Mouse (Mus musculus) brown adipose tissue, adult 24 weeks (tissue): ENCODE data around the gene Zfp799. TPM values are rescaled to one million over a fixed set of nuclear protein-coding genes. Genes with fewer than 3 reads are reported as not detected.

Source experiments
- H3K27ac ChIP-seq: fragments of 200-500 bp; replicated peaks from 2 replicates; pipeline ENCODE4 v1.5.1; 2012; ENCODE audit warnings: low read depth, mild to moderate bottlenecking, low read length
- H3K4me1 ChIP-seq: fragments of 200-500 bp; 2 replicates; pipeline ENCODE4 v1.6.1; 2012; ENCODE audit warnings: low read length, mixed read lengths; ENCODE audit not compliant: control insufficient read depth, insufficient read depth, insufficient read length
- H3K4me3 ChIP-seq: fragments of 200-500 bp; 2 replicates; pipeline ENCODE4 v1.5.1; 2012; ENCODE audit warnings: low read depth, mild to moderate bottlenecking, low read length, moderate library complexity; ENCODE audit not compliant: insufficient read depth
- polyA plus RNA-seq: library from polyadenylated mRNA; stranded (reverse); fragments of >200 nt; gene quantifications from 2 replicates; pipeline ENCODE4 v1.2.4, GENCODE M21; 2012; ENCODE audit not compliant: missing spikeins, insufficient read depth, insufficient read length

Zfp799 gene
- polyA plus RNA-seq, 1 experiment: 3.4 TPM

DNA sequence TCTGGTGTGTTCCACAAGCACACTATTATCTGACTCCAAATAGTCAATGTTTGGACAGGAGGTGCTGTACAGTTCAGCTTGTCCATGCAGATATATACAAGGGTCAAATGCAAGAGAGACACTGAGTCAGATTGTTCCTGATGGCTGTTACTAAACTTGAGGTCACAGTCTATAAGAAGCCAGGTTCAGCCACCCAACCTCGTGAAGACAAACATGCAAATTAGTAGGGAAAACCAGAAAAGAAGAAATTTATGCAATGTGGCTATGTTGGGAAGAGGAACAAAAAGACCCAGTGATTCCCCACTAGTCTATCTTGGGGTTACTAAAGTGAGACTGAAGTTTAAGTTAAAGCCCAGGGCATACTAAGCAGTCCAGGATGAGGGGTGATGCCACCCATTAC, 19.4 kb downstream of the Zfp799 start:
- no peaks in the 10 kb centered on the region for H3K4me1 ChIP-seq
- H3K27ac ChIP-seq: no peak overlapping the region
- H3K4me3 ChIP-seq: no peak overlapping the region

DNA sequence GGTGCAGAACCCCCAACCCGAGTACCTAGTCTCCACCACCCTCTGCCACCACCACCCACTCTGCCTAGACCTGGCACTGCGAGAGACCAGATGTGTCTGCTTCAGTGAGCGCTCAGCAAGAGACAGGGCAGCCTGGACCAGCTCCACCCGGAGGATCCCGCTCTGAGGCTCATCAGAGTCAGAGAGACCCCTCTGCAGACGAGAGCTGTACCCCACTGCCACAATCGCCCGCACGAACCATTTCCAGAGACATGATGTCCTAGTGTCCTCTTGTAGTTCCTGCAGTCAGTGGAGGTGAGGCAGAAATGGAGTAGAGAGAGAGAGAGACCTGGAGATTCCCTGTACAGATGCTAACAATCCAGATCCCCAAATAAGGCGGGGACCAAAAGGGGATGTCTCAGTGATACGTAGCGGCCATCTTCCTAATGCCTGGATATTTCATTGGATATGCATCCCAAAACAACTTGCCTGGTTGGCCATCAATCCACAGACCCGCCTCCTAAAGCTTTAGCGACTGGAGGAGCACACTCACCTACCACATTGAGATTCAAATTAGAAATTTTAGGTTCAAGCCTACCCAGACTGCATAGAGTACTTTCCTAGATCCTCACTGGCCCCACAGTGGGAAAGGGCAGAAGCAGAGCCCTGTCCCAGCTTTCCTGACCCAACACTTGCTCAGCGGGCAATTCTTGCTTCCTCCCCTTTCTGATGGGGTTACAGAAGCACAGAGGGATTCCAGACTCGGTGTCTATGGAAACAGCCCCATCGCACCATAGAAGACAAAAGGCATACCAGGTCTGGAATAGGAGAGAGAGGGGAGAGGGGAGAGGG, 20.3 kb downstream of the Zfp799 start, which contains the start of gene Zfp811:
Zfp811 (minus strand) TSS at position 388 of the 831 bp plus-strand sequence.
- Histone ChIP-seq H3K27ac (no peak within 1 kb of the TSS), H3K4me1 (no peaks in the 10 kb centered on the region), H3K4me3 (peak within 1 kb of the TSS; percentile 27; the same call in 1 of the 2 replicates)

DNA sequence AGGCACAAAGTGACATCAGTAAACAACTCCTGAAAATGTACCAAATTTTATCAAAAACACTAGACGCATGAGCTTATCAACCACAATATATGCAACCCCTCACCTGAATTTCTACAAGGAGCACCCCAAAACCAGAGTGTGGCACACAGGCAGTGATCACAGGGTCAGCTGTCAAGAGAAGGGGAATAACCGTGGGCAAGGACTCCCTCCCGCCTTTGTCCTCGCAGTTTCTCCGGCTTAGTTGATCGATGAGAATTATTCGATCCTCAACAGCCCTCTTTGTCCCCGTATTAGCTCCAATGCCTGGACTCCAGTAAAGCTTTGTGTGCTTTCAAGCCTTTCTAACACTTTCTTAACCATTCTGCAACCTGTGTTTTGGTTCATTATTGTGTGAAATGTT, 21.1 kb downstream of the Zfp799 start:
- Histone ChIP-seq H3K27ac (no peak overlapping the region), H3K4me1 (no peaks in the 10 kb centered on the region), H3K4me3 (no peak overlapping the region)

DNA sequence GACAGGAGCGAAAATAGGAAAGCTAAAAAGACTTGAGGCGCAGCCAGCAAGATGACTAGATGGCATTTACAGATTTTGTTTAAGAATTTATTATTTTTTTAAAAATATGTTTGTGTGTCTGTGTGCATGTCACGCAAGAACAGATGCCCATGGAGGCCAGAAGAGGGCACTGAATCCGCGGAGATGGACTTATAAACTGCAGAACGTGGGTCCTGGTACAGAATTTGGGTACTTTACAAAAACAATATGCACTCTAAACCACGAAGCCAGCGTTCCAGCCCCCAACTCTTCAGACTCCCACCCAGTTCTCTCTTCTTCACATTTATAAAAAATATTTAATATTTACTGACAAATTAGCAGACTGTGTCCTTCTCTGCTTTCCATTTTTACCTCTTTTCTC, 40.8 kb downstream of the Zfp799 start:
- Histone ChIP-seq H3K4me3 (no peak overlapping the region), H3K27ac (no peak overlapping the region), H3K4me1 (peaks cover 2% of the 10 kb centered on the region; the same call in 1 of the 2 replicates)

DNA sequence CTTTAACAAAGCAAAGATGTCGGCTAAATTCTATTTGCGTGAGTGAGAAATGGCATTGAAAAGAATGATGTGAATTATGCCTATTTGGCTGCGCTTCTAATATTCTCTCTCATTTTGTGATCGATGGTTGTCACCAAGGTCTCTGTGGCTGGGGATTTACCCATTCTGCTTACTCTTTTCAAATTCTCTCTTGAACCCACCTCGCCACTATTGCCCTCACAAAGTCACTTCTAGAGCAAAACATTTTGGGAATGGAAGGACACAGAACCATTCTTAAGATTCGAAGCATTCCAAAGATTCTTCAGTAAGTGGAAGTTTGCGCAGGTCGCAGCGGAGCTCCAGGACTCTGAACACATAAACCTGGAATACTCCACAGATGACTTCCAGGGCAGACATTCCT, 41.5 kb downstream of the Zfp799 start:
- H3K4me1 ChIP-seq: peaks cover 2% of the 10 kb centered on the region; the same call in 1 of the 2 replicates
- peak overlapping the region; percentile 75 for H3K4me3 ChIP-seq
- no peak overlapping the region for H3K27ac ChIP-seq

DNA sequence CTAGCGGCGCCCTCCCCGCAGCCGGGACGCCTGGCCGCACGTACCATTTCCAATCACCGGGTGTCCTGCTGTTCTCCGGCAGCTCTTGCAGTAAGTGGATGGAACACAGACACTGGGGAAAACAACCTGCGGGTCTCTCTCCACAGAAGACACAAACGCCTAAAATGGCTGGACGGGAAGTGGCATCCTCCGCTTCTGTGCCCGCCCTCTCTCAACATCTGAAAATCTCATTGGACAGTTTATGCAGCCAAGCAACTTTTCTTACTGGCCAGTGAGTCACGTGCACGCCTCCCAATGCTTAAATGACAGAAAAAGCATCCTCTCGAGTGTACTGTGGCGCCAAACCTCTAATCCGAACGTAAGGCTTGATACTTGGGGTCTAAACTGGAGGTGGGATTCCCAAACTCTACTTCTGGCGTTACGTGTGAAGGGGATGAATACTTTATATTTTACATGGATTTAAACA, 41.9 kb downstream of the Zfp799 start, which contains the start of gene Zfp871:
Zfp871 (minus strand) TSS at position 194 of the 466 bp plus-strand sequence.
- H3K4me3 ChIP-seq: peak within 1 kb of the TSS; percentile 75
- peak within 1 kb of the TSS; percentile 59 for H3K27ac ChIP-seq
- peaks cover 2% of the 10 kb centered on the region; the same call in 1 of the 2 replicates for H3K4me1 ChIP-seq

DNA sequence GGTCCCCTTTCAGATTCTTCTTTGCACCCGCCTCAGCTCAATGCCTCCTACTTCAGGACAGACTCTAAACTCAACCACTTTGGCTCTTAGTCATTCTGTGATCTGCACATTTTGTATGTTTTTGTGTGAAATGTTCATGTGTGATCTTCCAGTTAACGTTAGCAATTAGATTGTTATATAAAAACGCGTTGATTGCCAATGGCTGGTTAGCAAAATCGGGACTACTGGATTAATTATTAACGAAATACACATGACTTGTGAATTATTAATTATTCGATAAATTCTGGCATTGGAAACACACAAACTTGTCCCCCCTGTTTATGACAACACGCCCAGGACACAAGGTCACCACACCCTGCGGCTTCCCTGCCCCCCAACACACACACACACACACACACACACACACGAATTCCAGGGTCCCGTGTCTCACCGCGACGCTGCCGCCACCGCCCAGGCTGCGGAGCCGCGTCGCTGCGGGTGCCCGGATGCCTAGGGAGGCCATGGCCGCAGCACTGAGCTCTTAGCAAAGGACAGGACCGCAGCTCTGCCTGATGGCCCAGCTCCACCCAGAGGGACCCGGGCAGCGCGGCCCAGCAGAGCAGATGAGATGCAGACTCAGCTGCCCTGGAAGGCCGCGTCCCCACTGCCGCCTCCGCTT, 42.5 kb downstream of the Zfp799 start:
- Histone ChIP-seq H3K4me3 (peak overlapping the region; percentile 75), H3K27ac (peak overlapping the region; percentile 59), H3K4me1 (peaks cover 2% of the 10 kb centered on the region; the same call in 1 of the 2 replicates)

DNA sequence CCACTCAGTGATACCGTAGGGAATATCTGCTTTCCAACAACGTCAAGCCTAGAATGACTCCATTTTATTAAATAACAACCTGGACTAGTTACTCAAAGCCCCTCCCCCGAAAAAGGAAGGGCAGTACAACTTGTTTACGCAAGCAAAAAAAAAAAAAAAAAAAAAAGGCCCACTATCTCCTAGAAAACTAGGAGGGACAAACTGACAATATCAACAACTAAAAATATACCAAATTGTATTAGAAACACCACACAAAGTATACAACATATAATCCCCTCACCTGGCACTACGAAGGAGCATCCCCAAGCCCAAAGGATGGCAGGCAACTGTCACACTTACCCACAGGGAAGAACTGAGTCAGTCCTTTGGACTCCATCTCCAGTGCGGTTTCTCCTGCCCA, 43.1 kb downstream of the Zfp799 start:
- Histone ChIP-seq H3K27ac (no peak overlapping the region), H3K4me3 (peak overlapping the region; percentile 75), H3K4me1 (peaks cover 2% of the 10 kb centered on the region; the same call in 1 of the 2 replicates)

DNA sequence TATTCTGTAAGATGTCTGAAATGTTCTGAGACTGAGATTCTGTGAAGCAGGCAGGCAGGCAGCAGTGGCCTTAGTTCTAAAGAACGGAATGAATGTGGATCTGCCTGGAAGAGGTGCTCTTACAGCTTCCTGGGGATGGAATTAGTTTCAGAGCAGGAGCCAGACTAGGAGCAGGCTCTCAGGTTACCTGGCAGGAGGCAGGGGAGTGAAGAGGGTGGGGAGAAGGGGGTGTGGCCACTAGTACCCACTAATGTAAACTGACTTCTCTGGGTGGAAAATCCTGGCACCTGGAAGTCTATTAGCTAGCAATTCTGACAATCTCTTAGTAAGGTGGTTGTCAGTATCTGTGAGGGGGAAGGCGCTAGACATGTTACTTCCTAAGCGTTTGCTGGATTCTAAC, 44.4 kb downstream of the Zfp799 start:
- no peak overlapping the region for H3K27ac ChIP-seq
- peaks cover 2% of the 10 kb centered on the region; the same call in 1 of the 2 replicates for H3K4me1 ChIP-seq
- no peak overlapping the region for H3K4me3 ChIP-seq

DNA sequence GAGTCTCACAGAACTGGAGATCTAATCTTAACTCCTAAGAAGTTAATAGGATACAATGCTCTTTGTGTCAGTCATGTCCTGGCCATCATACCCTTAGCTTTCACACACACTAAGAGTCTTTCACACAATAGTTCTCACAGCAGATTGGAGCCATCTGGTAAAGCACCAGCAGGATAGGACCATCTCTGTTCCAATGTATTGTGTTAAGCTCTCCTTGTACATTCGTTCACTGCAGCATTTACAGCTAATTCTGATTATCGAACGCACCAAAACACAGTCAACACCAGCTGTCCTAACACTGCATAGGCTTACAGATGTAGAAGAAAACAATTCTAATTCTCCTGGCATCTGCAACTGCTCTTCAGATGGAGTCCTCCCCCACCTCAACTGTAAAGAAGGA, 52.5 kb downstream of the Zfp799 start:
- H3K4me3 ChIP-seq: no peak overlapping the region
- H3K4me1 ChIP-seq: 0 out of 2 replicates have a peak, but pooled peaks cover 3% of the 10 kb centered on the region
- H3K27ac ChIP-seq: no peak overlapping the region

DNA sequence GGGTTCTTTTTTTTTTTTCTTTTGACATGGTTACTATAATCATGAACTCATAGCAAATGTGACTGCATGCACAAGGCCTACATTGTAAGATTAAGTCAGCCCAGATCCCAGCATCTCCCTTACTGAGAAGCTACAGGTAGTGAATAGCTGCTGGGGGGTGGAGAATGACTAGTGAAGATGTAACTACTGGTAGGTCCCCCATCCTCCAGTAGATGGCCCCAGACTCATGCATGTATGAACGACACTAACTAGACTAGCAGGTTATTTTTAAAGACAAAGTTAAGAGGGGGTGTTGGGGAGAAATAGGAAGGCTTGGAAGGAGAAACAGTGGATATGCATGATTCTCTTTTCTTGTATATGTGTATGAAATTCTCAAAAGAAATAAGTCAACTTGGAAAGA, 58.8 kb downstream of the Zfp799 start:
- no peak overlapping the region for H3K27ac ChIP-seq
- H3K4me1 ChIP-seq: no peaks in the 10 kb centered on the region
- H3K4me3 ChIP-seq: no peak overlapping the region

DNA sequence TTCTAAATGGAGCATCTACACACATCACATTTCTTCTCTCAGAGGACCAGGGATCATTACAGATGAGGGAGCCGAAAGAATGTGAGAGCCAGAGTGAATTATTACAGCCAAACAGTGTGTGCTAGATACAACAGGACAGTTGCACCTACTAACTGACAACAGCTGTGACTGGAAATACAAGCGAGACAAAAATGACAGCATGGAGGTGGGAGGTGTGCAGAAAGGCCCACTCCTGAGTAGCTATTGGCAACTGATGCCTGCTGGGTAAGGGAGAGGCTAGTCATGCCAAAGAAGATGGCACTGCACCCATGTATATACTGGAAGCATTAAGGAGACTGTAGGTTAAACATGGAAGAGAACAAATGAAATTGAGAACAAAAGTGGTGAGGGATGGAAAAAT, 63.6 kb downstream of the Zfp799 start:
- H3K4me1 ChIP-seq: no peaks in the 10 kb centered on the region
- H3K4me3 ChIP-seq: no peak overlapping the region
- H3K27ac ChIP-seq: no peak overlapping the region

Other genes starting within 250 kb of the Zfp799 start
- not detected in 2 replicates for gene Cyp4f37, start 209.0 kb downstream of the Zfp799 start, polyA plus RNA-seq
- not detected in 2 replicates for gene Cyp4f40, start 171.4 kb downstream of the Zfp799 start, polyA plus RNA-seq
- not detected in 2 replicates for gene Cyp4f15, start 144.6 kb downstream of the Zfp799 start, polyA plus RNA-seq
- 6.1 and 11.0 TPM in 2 replicates for gene Zfp871, start 42.0 kb downstream of the Zfp799 start, polyA plus RNA-seq
- not detected in 2 replicates for gene Zfp811, start 20.3 kb downstream of the Zfp799 start, polyA plus RNA-seq
- 3.1 and 3.9 TPM in 2 replicates for gene Zfp870, start 61.4 kb upstream of the Zfp799 start, polyA plus RNA-seq
- not detected in 2 replicates for gene Cyp4f14, start 87.1 kb upstream of the Zfp799 start, polyA plus RNA-seq
- gene Cyp4f13, start 117.1 kb upstream of the Zfp799 start, polyA plus RNA-seq: 29.1 and 29.8 TPM in 2 replicates
- 0.95 and 5.0 TPM in 2 replicates for gene Zfp472, start 135.6 kb upstream of the Zfp799 start, polyA plus RNA-seq
- gene Zfp952, start 162.9 kb upstream of the Zfp799 start, polyA plus RNA-seq: 3.9 and 7.1 TPM in 2 replicates
- 1.5 and 3.0 TPM in 2 replicates for gene Zfp763, start 203.1 kb upstream of the Zfp799 start, polyA plus RNA-seq
- not detected in 2 replicates for gene 4921501E09Rik, start 237.8 kb upstream of the Zfp799 start, polyA plus RNA-seq